Mouse (Mus musculus): ENCODE data around the gene E330021D16Rik. TPM values are rescaled to one million over a fixed set of nuclear protein-coding genes. Genes with fewer than 3 reads are reported as not detected.
"Not testable (repeated sequence)": the region's sequence is repeated elsewhere in the genome, so short reads cannot be mapped to it uniquely, and the experiment has no call there.

Gene E330021D16Rik
- polyA plus RNA-seq (2015; fragmentation: Nextera tagmentation; extraction: Ambion mirVana) = not detected in 2 replicates

DNA sequence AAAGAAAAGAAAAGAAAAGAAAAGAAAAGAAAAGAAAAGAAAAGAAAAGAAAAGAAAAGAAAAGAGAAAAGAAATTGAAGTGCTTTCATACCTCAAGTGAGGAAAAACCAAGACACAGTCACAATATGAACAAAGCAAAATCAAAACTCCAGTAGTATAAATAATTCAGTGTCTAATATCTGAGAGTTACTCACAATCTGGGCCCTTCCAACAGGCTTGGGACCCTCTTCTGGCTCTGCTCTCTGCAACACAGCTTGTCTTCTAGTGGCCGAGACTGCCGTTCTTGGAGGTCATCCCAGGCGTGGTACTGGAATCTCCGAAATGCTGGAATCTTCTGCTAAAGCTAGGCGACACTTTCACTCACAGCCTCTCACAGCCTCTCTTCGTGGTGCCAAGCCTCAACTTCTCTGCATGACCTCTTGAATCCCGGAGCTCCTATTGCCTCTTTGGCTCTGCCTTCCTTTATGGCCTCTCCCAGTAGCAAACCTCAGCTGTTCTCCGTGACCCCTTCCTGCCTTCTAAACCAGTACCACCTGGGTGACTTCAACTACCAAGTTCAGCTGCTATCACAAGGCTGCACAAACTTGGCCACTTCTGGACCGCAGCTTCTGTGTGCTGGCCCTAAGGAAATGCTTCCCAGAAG lies at the start of gene E330021D16Rik:
E330021D16Rik (minus strand) TSS at position 437 of the 643 bp plus-strand sequence.
- ATAC-seq (ENCODE audit: insufficient number of reproducible peaks, low FRiP score, low TSS enrichment, low read depth) = no peak
- H3K27ac ChIP-seq (replicated peaks) = no peak within 1 kb of the TSS
- no peak within 1 kb of the TSS for H3K4me3 ChIP-seq (replicated peaks)
- WGBS = 83% methylated on average over 9 of the region's 9 CpGs
- H3K4me1 ChIP-seq = no peaks in the 10 kb centered on the region
- H3K27me3 ChIP-seq = no peaks in the 10 kb centered on the region
- no peaks in the 10 kb centered on the region for H3K36me3 ChIP-seq
- no peak within 1 kb of the TSS for H3K4me2 ChIP-seq (replicated peaks)
- H3K9me3 ChIP-seq (replicated peaks) = no peaks in the 10 kb centered on the region
- no peak within 1 kb of the TSS for H3K9ac ChIP-seq

- peak overlapping the region; percentile 97; the same call in 1 of the 2 replicates for H3K27ac ChIP-seq (replicated peaks)
These were observed 49.7 kb upstream of the E330021D16Rik start for GRCm38 (mm10) chr6:136465021-136465420.

DNA sequence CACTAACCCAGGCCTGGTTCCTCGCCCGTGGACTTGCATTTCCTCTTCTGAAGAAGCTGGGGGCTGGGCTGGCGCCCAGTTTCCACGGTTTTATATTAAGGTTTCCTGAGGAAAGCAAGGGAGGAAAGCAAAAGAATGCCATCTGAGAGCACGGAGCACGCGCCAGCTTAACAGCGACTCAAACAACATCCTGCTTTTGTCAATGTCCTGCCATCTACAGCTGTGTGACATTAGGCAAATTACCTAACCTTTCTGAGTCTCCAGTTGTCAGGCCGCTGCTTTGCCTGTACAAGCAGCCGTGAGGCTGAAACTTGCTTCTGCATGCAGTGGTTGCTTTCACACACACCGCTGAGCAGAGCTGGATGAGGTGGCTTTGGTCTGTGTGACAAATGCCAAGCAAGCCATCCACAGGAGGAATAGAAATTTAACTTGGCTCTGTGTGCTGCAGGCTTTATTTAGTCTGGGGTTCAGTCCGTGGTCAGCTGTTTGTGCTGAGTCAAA lies 48.8 kb upstream of the E330021D16Rik start:
- Histone ChIP-seq H3K4me2 (replicated peaks) (no peak overlapping the region), H3K36me3 (no peaks in the 10 kb centered on the region), H3K4me1 (peaks cover 39% of the 10 kb centered on the region), H3K27ac (replicated peaks) (peak overlapping the region; percentile 40), H3K4me3 (replicated peaks) (no peak overlapping the region), H3K9me3 (replicated peaks) (no peaks in the 10 kb centered on the region), H3K9ac (no peak overlapping the region), H3K27me3 (no peaks in the 10 kb centered on the region)
- ATAC-seq (ENCODE audit: insufficient number of reproducible peaks, low FRiP score, low TSS enrichment, low read depth) = no peak
- WGBS = 45% methylated on average over 12 of the region's 12 CpGs

More at GRCm38 (mm10) chr6:136465021-136465420, 49.7 kb upstream of the E330021D16Rik start:
- Histone ChIP-seq H3K9me3 (replicated peaks) (no peaks in the 10 kb centered on the region), H3K4me3 (replicated peaks) (no peak overlapping the region), H3K36me3 (no peaks in the 10 kb centered on the region), H3K4me2 (replicated peaks) (no peak overlapping the region), H3K4me1 (peaks cover 47% of the 10 kb centered on the region), H3K9ac (no peak overlapping the region), H3K27me3 (no peaks in the 10 kb centered on the region)
- WGBS = 79% methylated on average over 8 of the region's 8 CpGs
- ATAC-seq (ENCODE audit: insufficient number of reproducible peaks, low FRiP score, low TSS enrichment, low read depth) = no peak

DNA sequence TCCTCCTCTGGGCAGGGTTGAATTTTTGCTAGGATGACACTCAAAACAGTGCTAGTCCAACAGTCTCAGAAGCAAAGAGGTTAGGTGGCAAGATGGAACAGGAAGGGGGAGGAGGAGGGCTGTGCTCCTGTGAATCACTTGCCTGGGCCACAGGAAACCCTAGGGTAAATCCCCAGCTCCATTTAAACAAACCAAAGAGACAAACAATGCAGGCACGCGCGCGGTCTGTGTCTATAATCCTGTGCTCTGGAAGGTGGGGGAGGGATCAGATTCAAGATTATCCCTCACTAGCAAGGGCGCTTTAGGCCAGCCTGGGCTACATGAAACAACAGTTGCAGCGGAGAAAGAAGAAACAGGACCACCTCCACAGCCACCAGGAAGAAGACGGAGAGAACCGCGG lies 48.1 kb upstream of the E330021D16Rik start:
- no peak for ATAC-seq (ENCODE audit: insufficient number of reproducible peaks, low FRiP score, low TSS enrichment, low read depth)
- Histone ChIP-seq H3K9ac (no peak overlapping the region), H3K36me3 (no peaks in the 10 kb centered on the region), H3K4me1 (peaks cover 34% of the 10 kb centered on the region), H3K27ac (replicated peaks) (no peak overlapping the region), H3K4me2 (replicated peaks) (no peak overlapping the region), H3K4me3 (replicated peaks) (no peak overlapping the region), H3K27me3 (no peaks in the 10 kb centered on the region), H3K9me3 (replicated peaks) (no peaks in the 10 kb centered on the region)
- WGBS = 61% methylated on average over 9 of the region's 9 CpGs

DNA sequence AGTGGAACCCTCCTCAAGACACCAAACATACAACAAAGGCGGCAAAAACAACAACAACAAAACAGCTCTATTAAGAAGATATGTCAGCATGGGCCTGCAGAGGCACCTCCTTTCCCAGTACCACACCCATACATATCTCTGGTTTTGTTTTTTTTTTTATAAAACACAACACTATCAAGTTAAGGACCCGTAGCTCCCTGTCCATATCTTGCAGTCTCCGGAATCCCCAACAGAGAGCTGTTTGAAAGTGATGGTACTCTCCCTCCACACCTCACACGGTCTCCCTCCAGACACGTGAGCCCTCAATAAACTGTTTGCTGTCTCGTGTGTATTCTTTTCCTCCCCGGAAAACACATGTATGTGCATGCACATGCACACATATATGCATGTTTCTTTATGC lies 43.8 kb upstream of the E330021D16Rik start:
- Histone ChIP-seq H3K9me3 (replicated peaks) (no peaks in the 10 kb centered on the region), H3K27me3 (no peaks in the 10 kb centered on the region), H3K4me2 (replicated peaks) (no peak overlapping the region), H3K4me1 (peaks cover 5% of the 10 kb centered on the region), H3K9ac (no peak overlapping the region), H3K4me3 (replicated peaks) (no peak overlapping the region), H3K36me3 (no peaks in the 10 kb centered on the region), H3K27ac (replicated peaks) (no peak overlapping the region)
- WGBS = 84% methylated on average over 7 of the region's 7 CpGs
- ATAC-seq (ENCODE audit: insufficient number of reproducible peaks, low FRiP score, low TSS enrichment, low read depth) = no peak

DNA sequence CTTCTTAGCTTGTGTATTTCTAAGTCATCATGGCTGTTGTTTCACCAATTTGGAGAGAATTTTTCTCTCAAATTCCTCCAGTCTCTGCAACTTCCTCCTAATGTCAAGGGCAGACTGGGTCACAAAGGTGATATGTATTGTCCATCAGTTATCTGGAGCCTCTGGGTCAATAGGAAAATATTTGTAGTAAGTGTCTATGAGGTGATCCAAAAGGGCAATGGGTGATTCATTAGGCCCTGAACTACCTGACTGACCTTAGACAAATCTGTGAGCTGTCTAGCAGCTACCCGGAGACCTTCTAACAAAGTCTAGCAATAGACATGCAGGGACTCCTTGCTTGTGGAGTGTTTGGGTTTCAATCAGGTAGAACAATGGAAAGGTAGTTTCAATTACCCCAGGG lies 40.9 kb upstream of the E330021D16Rik start:
- no peak for ATAC-seq (ENCODE audit: insufficient number of reproducible peaks, low FRiP score, low TSS enrichment, low read depth)
- H3K27ac ChIP-seq (replicated peaks) = no peak overlapping the region
- H3K9ac ChIP-seq = no peak overlapping the region
- H3K36me3 ChIP-seq = no peaks in the 10 kb centered on the region
- H3K4me3 ChIP-seq (replicated peaks) = no peak overlapping the region
- H3K4me1 ChIP-seq = no peaks in the 10 kb centered on the region
- H3K9me3 ChIP-seq (replicated peaks) = no peaks in the 10 kb centered on the region
- H3K4me2 ChIP-seq (replicated peaks) = no peak overlapping the region
- no peaks in the 10 kb centered on the region for H3K27me3 ChIP-seq
- 97% methylated on average over 1 of the region's 1 CpGs for WGBS

DNA sequence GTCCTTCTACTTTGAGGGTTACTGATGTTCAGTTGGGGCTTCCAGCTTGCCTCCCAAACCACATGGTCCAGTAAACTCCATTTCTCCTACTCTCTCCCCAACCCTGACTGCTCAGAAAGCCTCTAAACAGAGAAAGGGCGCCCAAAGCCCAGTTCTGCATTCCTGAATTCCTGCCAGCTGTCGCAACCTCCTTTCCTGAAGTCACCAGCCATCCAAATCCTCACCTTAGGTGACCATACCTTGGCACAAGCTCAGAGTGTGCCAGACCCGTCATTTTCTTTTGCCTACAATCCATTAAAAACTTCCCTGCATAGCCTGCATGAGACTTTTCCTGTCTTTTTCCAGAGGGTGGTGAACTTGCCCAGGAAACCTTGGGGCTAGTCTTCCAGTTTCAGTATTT lies 40.3 kb upstream of the E330021D16Rik start:
- Histone ChIP-seq H3K4me3 (replicated peaks) (no peak overlapping the region), H3K27ac (replicated peaks) (no peak overlapping the region), H3K4me2 (replicated peaks) (no peak overlapping the region), H3K27me3 (no peaks in the 10 kb centered on the region), H3K36me3 (no peaks in the 10 kb centered on the region), H3K4me1 (no peaks in the 10 kb centered on the region), H3K9ac (no peak overlapping the region), H3K9me3 (replicated peaks) (no peaks in the 10 kb centered on the region)
- 73% methylated on average over 3 of the region's 3 CpGs for WGBS
- no peak for ATAC-seq (ENCODE audit: insufficient number of reproducible peaks, low FRiP score, low TSS enrichment, low read depth)

DNA sequence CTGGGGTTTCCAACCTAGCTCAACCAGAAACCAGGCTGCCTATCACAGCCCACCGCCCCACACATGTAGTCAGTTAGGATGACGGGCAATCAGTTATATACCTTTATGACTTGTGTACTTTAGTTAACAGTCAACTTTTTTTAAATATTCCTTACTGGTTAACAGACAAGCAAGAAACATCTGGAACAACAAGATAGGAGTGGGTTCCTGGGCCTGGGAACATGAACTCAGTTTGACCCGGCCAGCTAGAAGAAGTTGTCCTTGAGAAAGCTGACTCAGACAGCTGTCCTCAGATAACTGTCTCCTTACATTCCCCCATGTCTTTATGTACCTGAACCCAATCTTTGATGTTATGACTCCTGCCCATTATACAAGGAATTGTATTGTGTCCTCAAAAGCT lies 37.3 kb upstream of the E330021D16Rik start:
- no peaks in the 10 kb centered on the region for H3K27me3 ChIP-seq
- no peak overlapping the region for H3K4me2 ChIP-seq (replicated peaks)
- no peak overlapping the region for H3K27ac ChIP-seq (replicated peaks)
- 89% methylated on average over 3 of the region's 3 CpGs for WGBS
- H3K9me3 ChIP-seq (replicated peaks) = no peaks in the 10 kb centered on the region
- H3K4me3 ChIP-seq (replicated peaks) = no peak overlapping the region
- 0 out of 2 replicates have a peak, but pooled peaks cover 3% of the 10 kb centered on the region for H3K4me1 ChIP-seq
- H3K9ac ChIP-seq = no peak overlapping the region
- no peak for ATAC-seq (ENCODE audit: insufficient number of reproducible peaks, low FRiP score, low TSS enrichment, low read depth)
- no peaks in the 10 kb centered on the region for H3K36me3 ChIP-seq

DNA sequence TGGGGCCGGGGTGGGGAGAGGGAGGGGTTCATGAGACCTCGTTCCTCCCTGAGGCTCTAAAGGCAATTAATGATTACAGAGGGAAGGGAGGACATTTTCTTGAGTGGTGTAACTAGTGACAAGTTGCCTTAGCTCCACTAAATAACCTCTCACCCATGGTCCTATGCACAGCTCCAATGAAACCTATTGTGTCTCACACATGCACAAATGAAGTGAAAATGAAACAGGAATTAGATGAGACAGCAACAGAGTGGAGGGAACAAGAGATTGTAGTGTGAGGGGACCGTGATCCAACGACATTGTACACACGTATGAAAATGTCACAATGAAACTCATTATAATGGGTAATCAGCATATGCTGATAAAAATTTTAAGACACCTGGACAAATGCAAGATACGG lies 35.5 kb upstream of the E330021D16Rik start:
- ATAC-seq (ENCODE audit: insufficient number of reproducible peaks, low FRiP score, low TSS enrichment, low read depth) = no peak

DNA sequence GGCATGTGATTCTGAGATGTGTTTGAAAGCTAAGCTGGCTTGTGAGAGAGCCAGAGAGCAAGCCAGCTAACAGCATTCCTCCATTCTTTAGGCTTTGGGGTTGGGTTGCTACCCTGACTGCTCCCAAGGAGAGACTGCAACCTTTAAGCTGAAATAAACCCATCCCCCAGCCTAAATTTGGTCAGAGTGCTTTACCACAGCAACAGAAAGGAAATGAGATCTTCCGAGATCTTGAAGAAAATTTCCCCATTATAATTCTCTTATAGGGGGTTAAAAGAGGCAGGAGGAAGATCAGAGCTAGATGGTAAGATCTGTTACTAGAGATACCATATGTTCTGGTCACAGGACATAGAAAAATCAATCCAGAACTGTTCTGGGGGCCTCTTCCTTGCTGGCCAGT lies 34.6 kb upstream of the E330021D16Rik start:
- WGBS = 74% methylated on average over 1 of the region's 1 CpGs
- no peak for ATAC-seq (ENCODE audit: insufficient number of reproducible peaks, low FRiP score, low TSS enrichment, low read depth)
- Histone ChIP-seq H3K36me3 (no peaks in the 10 kb centered on the region), H3K9ac (no peak overlapping the region), H3K4me2 (replicated peaks) (no peak overlapping the region), H3K4me3 (replicated peaks) (no peak overlapping the region), H3K9me3 (replicated peaks) (no peaks in the 10 kb centered on the region), H3K27me3 (no peaks in the 10 kb centered on the region), H3K27ac (replicated peaks) (no peak overlapping the region), H3K4me1 (0 out of 2 replicates have a peak, but pooled peaks cover 3% of the 10 kb centered on the region)

More for the DNA sequence above, 35.5 kb upstream of the E330021D16Rik start:
- Histone ChIP-seq H3K9me3 (replicated peaks) (no peaks in the 10 kb centered on the region), H3K36me3 (no peaks in the 10 kb centered on the region), H3K4me2 (replicated peaks) (no peak overlapping the region), H3K27me3 (no peaks in the 10 kb centered on the region), H3K27ac (replicated peaks) (no peak overlapping the region), H3K4me3 (replicated peaks) (no peak overlapping the region), H3K9ac (no peak overlapping the region), H3K4me1 (0 out of 2 replicates have a peak, but pooled peaks cover 3% of the 10 kb centered on the region)
- whole genome bisulfite sequencing = 86% methylated on average over 6 of the region's 6 CpGs

GRCm38 (mm10) chr6:136449270-136449692 lies 33.9 kb upstream of the E330021D16Rik start:
- Histone ChIP-seq H3K27me3 (no peaks in the 10 kb centered on the region), H3K9ac (no peak overlapping the region), H3K4me1 (0 out of 2 replicates have a peak, but pooled peaks cover 3% of the 10 kb centered on the region), H3K4me3 (replicated peaks) (no peak overlapping the region), H3K27ac (replicated peaks) (no peak overlapping the region), H3K36me3 (no peaks in the 10 kb centered on the region), H3K4me2 (replicated peaks) (no peak overlapping the region), H3K9me3 (replicated peaks) (no peaks in the 10 kb centered on the region)
- peak; percentile 43; the same call in 1 of the 2 replicates for ATAC-seq (ENCODE audit: insufficient number of reproducible peaks, low FRiP score, low TSS enrichment, low read depth)
- WGBS = 60% methylated on average over 9 of the region's 9 CpGs

GRCm38 (mm10) chr6:136439205-136439604 lies 23.8 kb upstream of the E330021D16Rik start:
- H3K4me2 ChIP-seq (replicated peaks); H3K4me3 ChIP-seq (replicated peaks); ATAC-seq (ENCODE audit: insufficient number of reproducible peaks, low FRiP score, low TSS enrichment, low read depth); H3K4me1 ChIP-seq; H3K27ac ChIP-seq (replicated peaks); H3K27me3 ChIP-seq; H3K36me3 ChIP-seq; H3K9ac ChIP-seq: not testable (repeated sequence)
- peaks cover 17% of the 10 kb centered on the region; the same call in 1 of the 2 replicates for H3K9me3 ChIP-seq (replicated peaks)
- 70% methylated on average over 2 of the region's 2 CpGs for WGBS

Measured in embryonic facial prominence, embryonic 15.5 days (tissue).